Mouse (Mus musculus): ENCODE measurements at regions not wholly inside any gene's neighbourhood (a gene's known extent, or its start where the extent isn't known, plus 50 kb on each side); places are given as distances from the start of the nearest gene placed in this dataset.

GRCm38 (mm10) chr6:91573487-91573886 is 57.8 kb downstream of the Lsm3 start:
- H3K9ac ChIP-seq (ENCODE audit: low read depth, low read length): no peak overlapping the region
- no peaks in the 10 kb centered on the region for H3K27me3 ChIP-seq (ENCODE audit: control insufficient read depth, insufficient read depth, low read length)
- TF ChIP-seq CTCF (IDR thresholded peaks at IDR 0.05; ENCODE audit: low read depth, low read length): no peak
- TF ChIP-seq POLR2A (IDR thresholded peaks at IDR 0.05; ENCODE audit: extremely low read depth, insufficient read depth, low read length): no peak
- H3K79me2 ChIP-seq (ENCODE audit: control insufficient read depth, insufficient read depth, low read length): no peaks in the 10 kb centered on the region
- no peak overlapping the region for H3K4me3 ChIP-seq (ENCODE audit: insufficient read depth, low read depth, low read length)
- no peak overlapping the region for H3K27ac ChIP-seq (replicated peaks; ENCODE audit: insufficient read depth, low read depth, low read length)
- 92% methylated on average over 8 of the region's 8 CpGs for WGBS
- no peaks in the 10 kb centered on the region for H3K36me3 ChIP-seq (ENCODE audit: control insufficient read depth, insufficient read depth, low read length)
- no peak for DNase-seq (ENCODE audit: extremely low read depth, low read depth, low spot score)
- H3K4me1 ChIP-seq (ENCODE audit: control insufficient read depth, insufficient read depth, low read length): no peaks in the 10 kb centered on the region

DNA sequence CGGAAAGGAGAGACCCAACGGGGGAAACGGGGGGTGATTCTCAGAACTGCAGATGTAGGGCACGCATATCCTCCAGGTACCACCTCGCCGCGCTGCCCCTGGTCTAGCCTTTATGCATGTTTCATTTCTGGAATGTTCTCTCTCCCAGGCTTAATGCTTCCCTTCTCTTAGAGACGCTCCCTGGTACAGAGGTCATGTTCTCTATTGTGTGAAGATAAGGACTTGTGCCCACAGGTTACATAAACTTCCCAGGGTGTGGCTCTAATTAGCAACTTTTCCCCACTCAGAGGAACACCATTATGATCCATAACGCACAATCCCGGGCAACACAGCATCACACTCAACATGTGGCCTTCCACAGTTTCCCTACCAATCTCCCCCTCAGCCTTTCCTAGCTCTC is 58.7 kb downstream of the Lsm3 start:
- Histone ChIP-seq H3K27ac (replicated peaks; ENCODE audit: insufficient read depth, low read depth, low read length) (no peak overlapping the region), H3K36me3 (ENCODE audit: control insufficient read depth, insufficient read depth, low read length) (no peaks in the 10 kb centered on the region), H3K79me2 (ENCODE audit: control insufficient read depth, insufficient read depth, low read length) (no peaks in the 10 kb centered on the region), H3K9ac (ENCODE audit: low read depth, low read length) (no peak overlapping the region), H3K27me3 (ENCODE audit: control insufficient read depth, insufficient read depth, low read length) (no peaks in the 10 kb centered on the region), H3K4me1 (ENCODE audit: control insufficient read depth, insufficient read depth, low read length) (no peaks in the 10 kb centered on the region), H3K4me3 (ENCODE audit: insufficient read depth, low read depth, low read length) (no peak overlapping the region)
- 87% methylated on average over 10 of the region's 10 CpGs for WGBS
- DNase-seq (ENCODE audit: extremely low read depth, low read depth, low spot score): no peak
- TF ChIP-seq CTCF (IDR thresholded peaks at IDR 0.05; ENCODE audit: low read depth, low read length) (no peak), POLR2A (IDR thresholded peaks at IDR 0.05; ENCODE audit: extremely low read depth, insufficient read depth, low read length) (no peak)

- peak; percentile 58 for DNase-seq (ENCODE audit: extremely low read depth, low read depth, low spot score)
Observed at GRCm38 (mm10) chr6:91575662-91576364, 60.1 kb downstream of the Lsm3 start.

GRCm38 (mm10) chr6:91576906-91577305 is 61.2 kb downstream of the Lsm3 start:
- Histone ChIP-seq H3K4me3 (ENCODE audit: insufficient read depth, low read depth, low read length) (no peak overlapping the region), H3K4me1 (ENCODE audit: control insufficient read depth, insufficient read depth, low read length) (peaks cover 3% of the 10 kb centered on the region), H3K27ac (replicated peaks; ENCODE audit: insufficient read depth, low read depth, low read length) (no peak overlapping the region), H3K9ac (ENCODE audit: low read depth, low read length) (no peak overlapping the region), H3K36me3 (ENCODE audit: control insufficient read depth, insufficient read depth, low read length) (no peaks in the 10 kb centered on the region), H3K79me2 (ENCODE audit: control insufficient read depth, insufficient read depth, low read length) (no peaks in the 10 kb centered on the region), H3K27me3 (ENCODE audit: control insufficient read depth, insufficient read depth, low read length) (no peaks in the 10 kb centered on the region)
- no peak for DNase-seq (ENCODE audit: extremely low read depth, low read depth, low spot score)
- no peak for TF ChIP-seq CTCF (IDR thresholded peaks at IDR 0.05; ENCODE audit: low read depth, low read length)
- TF ChIP-seq POLR2A (IDR thresholded peaks at IDR 0.05; ENCODE audit: extremely low read depth, insufficient read depth, low read length): no peak
- WGBS: 75% methylated on average over 15 of the region's 15 CpGs

More at GRCm38 (mm10) chr6:91575662-91576364, 60.1 kb downstream of the Lsm3 start:
- H3K9ac ChIP-seq (ENCODE audit: low read depth, low read length): no peak overlapping the region
- H3K36me3 ChIP-seq (ENCODE audit: control insufficient read depth, insufficient read depth, low read length): no peaks in the 10 kb centered on the region
- TF ChIP-seq POLR2A (IDR thresholded peaks at IDR 0.05; ENCODE audit: extremely low read depth, insufficient read depth, low read length) (no peak), CTCF (IDR thresholded peaks at IDR 0.05; ENCODE audit: low read depth, low read length) (peak; percentile 87)
- H3K79me2 ChIP-seq (ENCODE audit: control insufficient read depth, insufficient read depth, low read length): no peaks in the 10 kb centered on the region
- WGBS: 68% methylated on average over 4 of the region's 4 CpGs
- H3K4me1 ChIP-seq (ENCODE audit: control insufficient read depth, insufficient read depth, low read length): no peaks in the 10 kb centered on the region
- H3K4me3 ChIP-seq (ENCODE audit: insufficient read depth, low read depth, low read length): no peak overlapping the region
- H3K27ac ChIP-seq (replicated peaks; ENCODE audit: insufficient read depth, low read depth, low read length): no peak overlapping the region
- no peaks in the 10 kb centered on the region for H3K27me3 ChIP-seq (ENCODE audit: control insufficient read depth, insufficient read depth, low read length)

GRCm38 (mm10) chr6:91579666-91580065 is 63.9 kb downstream of the Lsm3 start:
- no peaks in the 10 kb centered on the region for H3K27me3 ChIP-seq (ENCODE audit: control insufficient read depth, insufficient read depth, low read length)
- TF ChIP-seq CTCF (IDR thresholded peaks at IDR 0.05; ENCODE audit: low read depth, low read length) (no peak), POLR2A (IDR thresholded peaks at IDR 0.05; ENCODE audit: extremely low read depth, insufficient read depth, low read length) (no peak)
- H3K4me3 ChIP-seq (ENCODE audit: insufficient read depth, low read depth, low read length): no peak overlapping the region
- no peaks in the 10 kb centered on the region for H3K79me2 ChIP-seq (ENCODE audit: control insufficient read depth, insufficient read depth, low read length)
- 87% methylated on average over 10 of the region's 10 CpGs for WGBS
- H3K27ac ChIP-seq (replicated peaks; ENCODE audit: insufficient read depth, low read depth, low read length): no peak overlapping the region
- no peaks in the 10 kb centered on the region for H3K36me3 ChIP-seq (ENCODE audit: control insufficient read depth, insufficient read depth, low read length)
- peaks cover 4% of the 10 kb centered on the region for H3K4me1 ChIP-seq (ENCODE audit: control insufficient read depth, insufficient read depth, low read length)
- DNase-seq (ENCODE audit: extremely low read depth, low read depth, low spot score): peak; percentile 12
- H3K9ac ChIP-seq (ENCODE audit: low read depth, low read length): no peak overlapping the region

GRCm38 (mm10) chr6:91580607-91581006 is 64.9 kb downstream of the Lsm3 start:
- Histone ChIP-seq H3K27me3 (ENCODE audit: control insufficient read depth, insufficient read depth, low read length) (no peaks in the 10 kb centered on the region), H3K79me2 (ENCODE audit: control insufficient read depth, insufficient read depth, low read length) (no peaks in the 10 kb centered on the region), H3K36me3 (ENCODE audit: control insufficient read depth, insufficient read depth, low read length) (no peaks in the 10 kb centered on the region), H3K27ac (replicated peaks; ENCODE audit: insufficient read depth, low read depth, low read length) (no peak overlapping the region), H3K9ac (ENCODE audit: low read depth, low read length) (no peak overlapping the region), H3K4me3 (ENCODE audit: insufficient read depth, low read depth, low read length) (no peak overlapping the region), H3K4me1 (ENCODE audit: control insufficient read depth, insufficient read depth, low read length) (peaks cover 4% of the 10 kb centered on the region)
- DNase-seq (ENCODE audit: extremely low read depth, low read depth, low spot score): peak; percentile 27
- 77% methylated on average over 6 of the region's 6 CpGs for WGBS
- TF ChIP-seq CTCF (IDR thresholded peaks at IDR 0.05; ENCODE audit: low read depth, low read length): no peak
- no peak for TF ChIP-seq POLR2A (IDR thresholded peaks at IDR 0.05; ENCODE audit: extremely low read depth, insufficient read depth, low read length)
